Mouse (Mus musculus) adrenal gland, postnatal 14 days (tissue): ENCODE measurements around the gene Denr. TPM values are rescaled to one million over a fixed set of nuclear protein-coding genes. Genes with fewer than 3 reads are reported as not detected.

Source experiments
- DNase-seq: peaks from one replicate; pipeline ENCODE4 v3.0.0; 2021; ENCODE audit warnings: mixed read lengths
- total RNA-seq: library from RNA; stranded (reverse); gene quantifications from 2 replicates; pipeline ENCODE4 v1.2.3, GENCODE M21; 2021

The Denr gene
- total RNA-seq, 1 experiment from 2014 or later = 78.3 TPM

DNA sequence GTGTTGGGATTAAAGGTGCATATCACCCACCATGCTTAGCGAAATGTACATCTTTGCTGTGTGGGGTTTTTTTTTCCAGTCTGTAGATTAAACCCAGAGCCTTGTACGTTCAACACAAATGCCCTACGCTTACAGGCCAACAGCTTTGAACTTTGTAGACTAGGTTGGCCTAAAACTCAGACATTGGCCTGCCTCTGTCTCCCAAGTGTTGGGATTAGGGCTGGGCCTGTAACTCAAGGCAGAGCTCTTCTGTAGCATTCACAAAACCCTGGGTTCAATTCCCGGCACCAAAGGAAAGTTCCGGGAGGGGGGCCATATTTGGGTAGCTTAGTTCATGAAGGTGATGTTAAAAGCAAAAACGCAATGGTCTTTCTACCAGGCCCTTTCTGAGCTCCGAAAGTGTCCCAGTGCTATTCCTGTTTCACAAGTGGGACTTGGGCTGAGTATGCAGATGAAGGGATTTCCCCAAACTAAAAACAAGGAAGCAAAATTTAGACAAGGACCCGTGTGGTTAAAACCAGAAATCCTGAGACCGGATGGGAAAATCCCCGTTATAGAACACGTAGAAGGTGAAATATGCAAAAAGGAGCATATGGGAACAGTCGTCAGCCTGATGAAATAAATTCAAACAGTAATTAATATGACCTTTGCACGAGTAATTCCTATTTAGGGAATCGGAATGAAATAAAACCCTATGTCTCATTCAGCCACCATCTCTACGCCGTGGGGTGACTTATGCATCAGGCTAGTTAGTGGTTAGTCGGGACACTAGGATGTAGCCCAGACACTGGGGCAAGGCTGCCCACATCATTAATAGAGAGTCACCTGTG lies 614 bp upstream of the Denr start:
- DNase-seq = no peak

DNA sequence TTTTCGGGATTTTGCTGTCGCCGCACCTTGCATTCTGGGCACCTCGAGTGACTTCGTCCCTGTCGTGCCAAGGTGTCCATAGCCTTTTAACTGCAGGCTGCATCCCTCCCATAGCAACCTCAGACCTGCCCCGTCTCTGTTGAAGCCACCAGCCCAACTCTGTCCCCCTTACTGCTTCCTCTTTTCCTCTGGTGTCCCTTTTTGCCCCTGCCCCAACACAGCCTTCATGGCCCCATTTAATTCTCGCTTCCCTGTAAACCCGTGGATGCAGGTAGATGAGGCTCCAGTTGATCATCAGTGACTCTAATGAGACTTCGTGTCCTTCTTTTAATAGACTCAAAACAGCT lies 629 bp downstream of the Denr start:
- DNase-seq = no peak

DNA sequence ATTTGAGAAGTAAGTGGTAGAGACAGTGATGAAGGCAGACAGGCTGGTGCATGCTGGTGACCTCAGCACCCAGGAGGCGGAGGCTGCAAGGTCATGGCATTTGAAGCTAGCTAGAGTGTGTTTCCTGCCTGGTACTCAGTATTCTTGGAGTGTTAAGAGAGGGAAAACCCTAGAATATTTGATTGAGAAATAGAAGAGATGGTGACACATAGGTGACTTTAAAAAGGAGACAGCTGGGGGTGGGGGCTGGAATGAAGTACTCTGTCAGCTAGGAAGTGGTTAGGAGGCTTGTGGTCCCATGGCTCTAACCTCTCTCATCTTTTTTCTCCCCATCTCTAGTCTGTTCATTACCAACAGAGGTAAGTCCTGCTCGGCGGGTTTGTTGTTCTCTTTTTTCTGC lies 7.9 kb downstream of the Denr start:
- peak; percentile 57 for DNase-seq

DNA sequence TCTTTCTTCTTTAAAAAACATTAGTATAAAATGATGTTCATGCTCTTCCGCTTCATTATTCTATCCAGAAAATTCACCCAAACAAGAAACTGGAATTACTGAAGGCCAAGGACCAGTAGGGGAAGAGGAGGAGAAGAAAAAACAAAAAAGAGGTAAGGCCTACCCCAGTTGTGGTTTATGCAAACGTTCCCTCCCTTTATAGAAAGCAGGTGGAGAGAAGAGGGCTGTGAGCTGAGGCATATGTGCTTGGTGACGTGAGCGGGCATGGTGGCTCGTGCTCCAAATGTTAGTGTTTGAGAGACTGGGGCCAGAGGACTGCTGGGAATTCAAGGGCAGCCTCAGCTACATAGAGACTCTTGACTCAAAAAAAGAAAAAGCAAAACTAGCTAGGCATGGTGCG lies 15.1 kb downstream of the Denr start:
- no peak for DNase-seq

GRCm38 (mm10) chr5:123927118-123927517 lies 20.1 kb downstream of the Denr start, which contains the start of gene Gm43518:
Gene Gm43518 (plus strand): TSS chr5:123927418.
- DNase-seq = no peak

- DNase-seq = peak; percentile 97
Observed at GRCm38 (mm10) chr5:123930508-123930989, 23.6 kb downstream of the Denr start, which contains the start of gene Ccdc62. Gene Ccdc62 (plus strand): TSS chr5:123930679.

- DNase-seq = no peak
Observed at GRCm38 (mm10) chr5:123931131-123931530, 24.2 kb downstream of the Denr start.

DNA sequence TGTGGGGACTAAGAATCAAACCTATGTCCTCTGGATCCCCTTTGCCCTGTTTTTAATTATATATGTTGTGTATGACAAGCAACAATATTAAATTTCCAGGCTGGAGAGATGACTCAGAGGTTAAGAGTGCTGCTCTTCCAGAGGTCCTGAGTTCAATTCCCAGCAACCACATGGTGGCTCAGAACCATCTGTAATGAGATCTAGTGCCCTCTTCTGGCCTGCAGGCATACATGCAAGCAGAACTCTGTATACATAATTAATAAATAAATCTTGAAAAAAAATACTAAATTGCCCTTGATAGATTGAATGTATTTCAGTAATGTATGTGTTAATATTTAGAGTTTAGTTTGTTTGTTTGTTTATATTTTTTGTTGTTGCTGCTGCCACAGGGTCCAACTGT lies 26.0 kb downstream of the Denr start:
- no peak for DNase-seq

DNA sequence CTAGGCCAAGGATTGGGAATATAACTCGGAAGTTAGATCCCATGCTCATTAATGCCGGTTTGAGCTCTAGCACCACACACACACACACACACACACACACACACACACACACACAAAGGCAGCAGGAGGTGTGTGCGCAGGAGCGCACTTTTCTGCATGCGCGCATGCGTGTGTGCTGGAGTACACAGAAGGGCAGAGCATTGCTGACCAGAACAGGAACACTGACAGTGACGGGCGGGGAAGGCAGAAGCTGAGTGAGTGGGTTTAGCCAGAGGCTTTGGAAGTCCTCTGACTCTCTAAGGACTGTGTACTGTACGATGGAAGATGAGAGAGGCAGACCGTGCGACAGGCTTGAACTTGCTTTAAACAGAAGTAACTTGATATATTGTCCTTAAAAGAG lies 26.6 kb downstream of the Denr start:
- DNase-seq = no peak

- DNase-seq = peak; percentile 38
Observed at GRCm38 (mm10) chr5:123933957-123934591, 27.1 kb downstream of the Denr start.

DNA sequence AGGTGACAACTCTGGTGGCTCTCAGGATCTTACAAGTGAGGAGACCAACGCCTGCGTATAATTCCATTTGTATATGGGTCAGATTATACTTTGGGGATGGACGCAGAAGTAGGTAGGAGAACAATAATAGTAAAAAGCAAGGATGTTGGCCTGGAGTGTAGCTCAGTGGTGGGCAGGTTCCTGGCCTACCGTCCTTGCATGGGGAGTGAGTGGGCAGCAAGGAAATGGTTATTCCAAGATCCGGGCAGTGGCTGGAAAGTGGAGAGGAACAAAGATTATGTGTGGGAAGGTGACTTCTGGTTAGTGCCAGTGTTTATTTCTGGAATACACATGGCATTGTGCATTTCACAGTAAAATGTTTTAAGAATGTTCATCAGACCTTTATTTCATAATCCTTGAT lies 29.0 kb downstream of the Denr start:
- DNase-seq = no peak

- DNase-seq = no peak
Observed at GRCm38 (mm10) chr5:123938479-123938878, 31.5 kb downstream of the Denr start.

GRCm38 (mm10) chr5:123946546-123946945 lies 39.6 kb downstream of the Denr start:
- DNase-seq = no peak

DNA sequence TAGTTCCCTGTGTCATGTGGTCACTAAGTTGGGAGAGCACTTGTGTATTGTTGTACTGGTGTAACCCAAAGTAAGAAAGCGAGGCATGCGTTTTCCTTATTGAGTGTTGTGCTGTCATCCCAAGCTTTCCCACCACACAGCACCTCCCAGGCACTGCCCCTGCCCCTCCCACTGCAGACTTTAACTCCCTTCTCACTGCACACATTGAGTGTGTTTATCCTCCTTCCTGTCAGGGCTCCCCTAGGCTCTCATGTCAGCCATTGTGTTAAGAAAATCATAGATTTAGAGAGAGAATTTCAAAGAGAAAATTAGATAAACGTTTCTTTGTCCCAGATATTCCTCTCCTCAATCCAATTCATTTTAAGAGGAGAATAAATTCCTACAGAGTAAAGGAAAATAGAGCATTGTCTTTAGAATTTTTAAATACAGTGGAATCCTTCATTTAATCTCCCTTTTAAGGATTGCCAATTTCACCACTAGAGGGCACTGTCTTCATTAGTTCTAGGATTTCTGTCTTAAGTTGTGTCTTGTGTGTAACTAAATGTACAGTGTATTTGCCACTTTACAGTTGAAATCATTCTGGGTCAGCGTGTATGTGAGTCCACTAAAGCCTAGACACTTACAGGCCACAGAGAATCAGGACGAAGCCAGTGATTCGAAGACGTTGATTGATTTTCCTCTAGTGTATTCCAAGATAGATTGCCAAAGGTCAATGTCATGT lies 40.2 kb downstream of the Denr start:
- DNase-seq = peak; percentile 11

GRCm38 (mm10) chr5:123952365-123953045 lies 45.5 kb downstream of the Denr start:
- peak; percentile 50 for DNase-seq

DNA sequence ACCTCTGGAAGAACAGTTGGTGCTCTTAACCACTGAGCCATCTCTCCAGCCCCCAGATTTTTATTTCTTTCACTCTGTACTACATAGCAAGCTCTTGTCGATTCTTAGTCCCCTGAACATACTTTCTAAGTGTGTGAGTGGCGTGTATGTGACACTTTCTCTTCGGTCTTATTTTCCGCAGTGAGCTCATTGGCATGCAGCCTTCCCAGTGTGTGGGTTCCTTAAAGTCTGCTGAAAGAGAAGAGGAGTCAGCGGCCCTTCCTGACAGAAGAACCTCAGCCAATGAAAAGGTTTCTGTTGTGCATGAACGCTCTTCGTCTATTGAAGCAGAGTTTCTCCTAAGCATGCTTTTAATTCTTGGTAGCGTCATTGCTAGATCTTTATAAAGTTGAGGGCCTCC lies 50.2 kb downstream of the Denr start:
- DNase-seq = no peak

GRCm38 (mm10) chr5:123959018-123959417 lies 52.0 kb downstream of the Denr start:
- DNase-seq = no peak

GRCm38 (mm10) chr5:123960129-123960528 lies 53.2 kb downstream of the Denr start:
- no peak for DNase-seq

GRCm38 (mm10) chr5:123961046-123961445 lies 54.1 kb downstream of the Denr start:
- DNase-seq = no peak

GRCm38 (mm10) chr5:123964208-123964607 lies 57.2 kb downstream of the Denr start:
- DNase-seq = no peak

DNA sequence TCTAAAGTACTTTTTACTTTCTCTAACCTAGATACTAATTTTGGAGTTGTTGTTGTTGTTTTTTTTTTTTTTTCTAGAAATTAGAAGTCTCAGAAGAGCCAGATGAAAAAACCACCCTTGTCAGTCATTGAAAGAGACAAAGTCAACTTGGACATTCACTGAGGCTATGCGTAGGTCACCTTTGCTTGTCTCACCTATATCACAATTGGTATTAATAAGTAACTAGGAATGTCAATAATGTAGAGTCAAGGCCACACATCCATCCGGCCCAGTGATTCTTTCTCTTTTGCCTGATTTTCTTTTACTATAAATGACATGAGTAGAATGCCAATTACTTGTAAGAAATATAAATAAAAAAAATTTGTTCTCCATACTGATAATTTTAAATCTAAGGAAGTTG lies 59.8 kb downstream of the Denr start:
- no peak for DNase-seq

GRCm38 (mm10) chr5:123968468-123968867 lies 61.5 kb downstream of the Denr start:
- no peak for DNase-seq
